29 mouse cellular contexts compared by ENCODE assay signal in genomic region chr16:18037025-18037424, GRCm38 (mm10). TPM values are rescaled to one million over a fixed set of nuclear protein-coding genes. Genes with fewer than 3 reads are reported as not detected.
DNase-seq lines count a peak whose midpoint lies in the region; ATAC-seq and TF ChIP-seq lines count a peak whose summit lies in the region.
"Had no signal": no experiment of that assay in that cellular context is flagged by ENCODE, and none has a peak within 500 bp of the region (broad histone marks: within the 10 kb centered on the region; RNA-seq: fewer than 3 reads in every experiment).

No protein-coding gene starts in this region.

- no peaks in the 10 kb centered on the region for H3K36me3 ChIP-seq in kidney, embryonic 15.5 days
- no peaks in the 10 kb centered on the region for H3K36me3 ChIP-seq in lung, embryonic 15.5 days
- no peaks in the 10 kb centered on the region for H3K36me3 ChIP-seq in ES-E14 (ENCODE audit: control insufficient read depth, insufficient read depth, low read length, poor library complexity, severe bottlenecking)
- no peaks in the 10 kb centered on the region for H3K36me3 ChIP-seq in intestine, postnatal 0 days (ENCODE audit: control insufficient read depth, insufficient read depth)
- no peaks in the 10 kb centered on the region for H3K36me3 ChIP-seq in neural tube, embryonic 15.5 days
- H3K36me3 ChIP-seq: hindbrain, embryonic 13.5 days; limb, embryonic 13.5 days; midbrain, embryonic 12.5 days had no signal

- H3K4me2 ChIP-seq in kidney, embryonic 15.5 days: no peak overlapping the region
- H3K4me2 ChIP-seq in lung, embryonic 15.5 days: no peak overlapping the region
- H3K4me2 ChIP-seq in intestine, postnatal 0 days (replicated peaks; ENCODE audit: low read depth): no peak overlapping the region
- no peak overlapping the region for H3K4me2 ChIP-seq in neural tube, embryonic 15.5 days
- H3K4me2 ChIP-seq: forebrain, embryonic 13.5 days; heart, embryonic 11.5 days; hindbrain, embryonic 13.5 days; limb, embryonic 13.5 days; midbrain, embryonic 12.5 days had no signal

- no peak overlapping the region for H3K9ac ChIP-seq in kidney, embryonic 15.5 days
- no peak overlapping the region for H3K9ac ChIP-seq in lung, embryonic 15.5 days
- no peak overlapping the region for H3K9ac ChIP-seq in ES-E14 (ENCODE audit: insufficient read depth, low read depth, low read length, poor library complexity, severe bottlenecking)
- H3K9ac ChIP-seq in intestine, postnatal 0 days (ENCODE audit: low read depth, low read length): no peak overlapping the region
- H3K9ac ChIP-seq in neural tube, embryonic 15.5 days (replicated peaks): no peak overlapping the region
- H3K9ac ChIP-seq: forebrain, embryonic 13.5 days; hindbrain, embryonic 13.5 days; limb, embryonic 13.5 days; liver, embryonic 14.5 days; midbrain, embryonic 12.5 days had no signal

- no peak overlapping the region for H3K27ac ChIP-seq in kidney, embryonic 15.5 days
- H3K27ac ChIP-seq in lung, embryonic 15.5 days: no peak overlapping the region
- no peak overlapping the region for H3K27ac ChIP-seq in ES-E14 (ENCODE audit: insufficient read depth, low read depth, low read length, poor library complexity, severe bottlenecking)
- no peak overlapping the region for H3K27ac ChIP-seq in intestine, postnatal 0 days (ENCODE audit: low read depth, low read length)
- H3K27ac ChIP-seq in neural tube, embryonic 15.5 days (replicated peaks): no peak overlapping the region
- H3K27ac ChIP-seq: forebrain, embryonic 13.5 days; hindbrain, embryonic 13.5 days; layer of hippocampus, adult 2 months; left cerebral cortex, adult 2 months; limb, embryonic 13.5 days; liver, embryonic 14.5 days; midbrain, embryonic 12.5 days had no signal

- no peak overlapping the region for H3K4me3 ChIP-seq in kidney, embryonic 15.5 days (replicated peaks)
- no peak overlapping the region for H3K4me3 ChIP-seq in lung, embryonic 15.5 days
- H3K4me3 ChIP-seq in ES-E14 (ENCODE audit: insufficient read depth in 1 of 2, low read depth in 1 of 2, low read length in 2 of 2, poor library complexity in 1 of 2, severe bottlenecking in 1 of 2): peak overlapping the region in 1 of 2 experiments; percentile 56; a peak in 2 of 4 replicates
- no peak overlapping the region for H3K4me3 ChIP-seq in intestine, postnatal 0 days (ENCODE audit: low read depth, low read length)
- H3K4me3 ChIP-seq in neural tube, embryonic 15.5 days (replicated peaks): no peak overlapping the region
- H3K4me3 ChIP-seq: forebrain, embryonic 13.5 days; hindbrain, embryonic 13.5 days; layer of hippocampus, adult 2 months; left cerebral cortex, adult 2 months; limb, embryonic 13.5 days; midbrain, embryonic 12.5 days had no signal

- TF ChIP-seq CTCF in intestine, postnatal 0 days (IDR thresholded peaks at IDR 0.05; ENCODE audit: low read depth): no peak

- DNase-seq in kidney, postnatal 4 days: no peak
- no peak for DNase-seq in lung, postnatal 10 days
- DNase-seq in ES-E14 (ENCODE audit: low read depth, low spot score): no peak
- no peak for DNase-seq in adrenal gland, adult 2 months
- DNase-seq: adrenal gland, adult 8-10 months; right cerebral cortex, postnatal 25 days had no signal

- H3K27me3 ChIP-seq in kidney, embryonic 15.5 days: peaks cover 9% of the 10 kb centered on the region
- peaks cover 4% of the 10 kb centered on the region; the same call in 1 of the 2 replicates for H3K27me3 ChIP-seq in lung, embryonic 15.5 days
- no peaks in the 10 kb centered on the region for H3K27me3 ChIP-seq in intestine, postnatal 0 days (replicated peaks; ENCODE audit: control insufficient read depth, insufficient read depth, low read length)
- no peaks in the 10 kb centered on the region for H3K27me3 ChIP-seq in neural tube, embryonic 15.5 days (replicated peaks)
- H3K27me3 ChIP-seq: hindbrain, embryonic 13.5 days had no signal

- H3K9me3 ChIP-seq in kidney, embryonic 15.5 days (replicated peaks): no peaks in the 10 kb centered on the region
- H3K9me3 ChIP-seq in lung, embryonic 15.5 days: no peaks in the 10 kb centered on the region
- H3K9me3 ChIP-seq in ES-E14 (ENCODE audit: control insufficient read depth, insufficient read depth, low read depth, low read length): no peaks in the 10 kb centered on the region
- H3K9me3 ChIP-seq in intestine, postnatal 0 days (ENCODE audit: control insufficient read depth): no peaks in the 10 kb centered on the region
- no peaks in the 10 kb centered on the region for H3K9me3 ChIP-seq in neural tube, embryonic 15.5 days (replicated peaks)
- H3K9me3 ChIP-seq: forebrain, embryonic 13.5 days; hindbrain, embryonic 13.5 days; limb, embryonic 13.5 days had no signal

- ATAC-seq in kidney, embryonic 15.5 days (replicated peaks; ENCODE audit: low FRiP score): 0 out of 2 replicates have a peak, but pooled peaks have one; percentile 9
- ATAC-seq in lung, embryonic 15.5 days (ENCODE audit: borderline replicate concordance, extremely low read depth, low FRiP score, low TSS enrichment): peak; percentile 31; the same call in 1 of the 2 replicates
- peak; percentile 59 for ATAC-seq in intestine, postnatal 0 days
- ATAC-seq in neural tube, embryonic 15.5 days (ENCODE audit: low FRiP score): no peak
- ATAC-seq: activated CD4-positive, CD25-positive, alpha-beta regulatory T cell, adult 4 months; forebrain, embryonic 13.5 days had no signal

- in situ Hi-C loops in ES-E14 (cut with MboI; ENCODE audit: low sequenced_read_pairs in 2 of 2, unreplicated experiment in 2 of 2): no loop called here

- 55% methylated on average over 9 of the region's 9 CpGs for WGBS in kidney, embryonic 15.5 days
- 42% methylated on average over 9 of the region's 9 CpGs for WGBS in lung, embryonic 15.5 days
- 43% methylated on average over 9 of the region's 9 CpGs for WGBS in intestine, postnatal 0 days
- 61% methylated on average over 9 of the region's 9 CpGs for WGBS in neural tube, embryonic 15.5 days

- peaks cover 4% of the 10 kb centered on the region; the same call in 1 of the 2 replicates for H3K4me1 ChIP-seq in kidney, embryonic 15.5 days
- no peaks in the 10 kb centered on the region for H3K4me1 ChIP-seq in lung, embryonic 15.5 days
- peaks cover 3% of the 10 kb centered on the region in 2 experiments; a peak in 1 of 4 replicates for H3K4me1 ChIP-seq in ES-E14 (ENCODE audit: control insufficient read depth in 2 of 2, insufficient read depth in 2 of 2, low read length in 2 of 2, poor library complexity in 1 of 2)
- no peaks in the 10 kb centered on the region for H3K4me1 ChIP-seq in intestine, postnatal 0 days (replicated peaks; ENCODE audit: control insufficient read depth, insufficient read depth, low read length)
- no peaks in the 10 kb centered on the region for H3K4me1 ChIP-seq in neural tube, embryonic 15.5 days
- H3K4me1 ChIP-seq: forebrain, embryonic 13.5 days; hindbrain, embryonic 13.5 days; limb, embryonic 13.5 days; midbrain, embryonic 12.5 days had no signal

TF ChIP-seq in ES-E14, 5 proteins besides CTCF, POLR2A, EP300 and RAD21:
- TF ChIP-seq ZC3H11A (IDR thresholded peaks at IDR 0.05; ENCODE audit: borderline replicate concordance, low read depth, low read length) (no peak), CHD2 (IDR thresholded peaks at IDR 0.05; ENCODE audit: low read depth, low read length) (no peak), ZNF384 (IDR thresholded peaks at IDR 0.05; ENCODE audit: low read depth, low read length) (no peak), HCFC1 (IDR thresholded peaks at IDR 0.05; ENCODE audit: borderline replicate concordance, insufficient read depth, low read length) (peak; percentile 55; the same call in 1 of the 2 replicates), MAFK (IDR thresholded peaks at IDR 0.05; ENCODE audit: insufficient read depth, low read depth, low read length) (no peak)

RNA-seq across cellular contexts. Expression of gene Dgcr6, which starts 15.6 kb away (rescaled TPM):
- 93.2 and 105 TPM in 2 replicates for polyA plus RNA-seq in kidney, embryonic 15.5 days (2015; fragmentation: Nextera tagmentation; extraction: Ambion mirVana)
- polyA plus RNA-seq in lung, embryonic 15.5 days (2015; fragmentation: Nextera tagmentation; extraction: Ambion mirVana): 95.5 and 97.9 TPM in 2 replicates
- 23.8 and 30.9 TPM in 2 replicates for total RNA-seq in ES-E14 (2012; rRNA removed)
- 98.4 and 106 TPM in 2 replicates for polyA plus RNA-seq in intestine, postnatal 0 days (2015; fragmentation: Nextera tagmentation; extraction: Ambion mirVana)
- polyA plus RNA-seq in neural tube, embryonic 15.5 days (2015; fragmentation: Nextera tagmentation; extraction: Ambion mirVana): 148 and 162 TPM in 2 replicates
- total RNA-seq in adrenal gland, adult 2 months (2021): 10 to 100 TPM; 71.3 to 75.7 TPM
- 127 and 132 TPM in 2 replicates for polyA plus RNA-seq in adrenal gland, adult 2 months (2012; rRNA removed)

RNA-seq across cellular contexts. Expression of gene Prodh, which starts 53.0 kb away (rescaled TPM):
- 19.5 and 20.5 TPM in 2 replicates for polyA plus RNA-seq in kidney, embryonic 15.5 days (2015; fragmentation: Nextera tagmentation; extraction: Ambion mirVana)
- 13.5 and 14.7 TPM in 2 replicates for polyA plus RNA-seq in lung, embryonic 15.5 days (2015; fragmentation: Nextera tagmentation; extraction: Ambion mirVana)
- total RNA-seq in ES-E14 (2012; rRNA removed): 39.6 and 73.6 TPM in 2 replicates
- 23.2 and 40.9 TPM in 2 replicates for polyA plus RNA-seq in intestine, postnatal 0 days (2015; fragmentation: Nextera tagmentation; extraction: Ambion mirVana)
- 4.0 and 6.4 TPM in 2 replicates for polyA plus RNA-seq in neural tube, embryonic 15.5 days (2015; fragmentation: Nextera tagmentation; extraction: Ambion mirVana)
- 10 to 100 TPM; 30.2 to 46.7 TPM for total RNA-seq in adrenal gland, adult 2 months (2021)
- 68.7 and 99.1 TPM in 2 replicates for polyA plus RNA-seq in adrenal gland, adult 2 months (2012; rRNA removed)

RNA-seq across cellular contexts. Expression of gene Vpreb2, which starts 56.8 kb away (rescaled TPM):
- not detected in 2 replicates for polyA plus RNA-seq in kidney, embryonic 15.5 days (2015; fragmentation: Nextera tagmentation; extraction: Ambion mirVana)
- polyA plus RNA-seq in lung, embryonic 15.5 days (2015; fragmentation: Nextera tagmentation; extraction: Ambion mirVana): not detected in 2 replicates
- not detected in 2 replicates for total RNA-seq in ES-E14 (2012; rRNA removed)
- polyA plus RNA-seq in intestine, postnatal 0 days (2015; fragmentation: Nextera tagmentation; extraction: Ambion mirVana): not detected in 2 replicates
- not detected in 2 replicates for polyA plus RNA-seq in neural tube, embryonic 15.5 days (2015; fragmentation: Nextera tagmentation; extraction: Ambion mirVana)
- total RNA-seq in adrenal gland, adult 2 months (2021): not detected
- not detected in 2 replicates for polyA plus RNA-seq in adrenal gland, adult 2 months (2012; rRNA removed)
- total RNA-seq: adrenal gland, postnatal 4 days; heart, postnatal 4 days; layer of hippocampus, adult 2 months; left cerebral cortex, adult 2 months; left cerebral cortex, postnatal 25 days; monocyte, adult 5-6 weeks had no signal
- polyA plus RNA-seq: activated CD4-positive, CD25-positive, alpha-beta regulatory T cell, adult 4 months; cerebellum, adult 2 months; cortical plate, adult 2 months; forebrain, embryonic 13.5 days; gonadal fat pad, adult 2 months; heart, embryonic 11.5 days; heart, embryonic 16.5 days; hindbrain, embryonic 13.5 days; limb, embryonic 13.5 days; lung, embryonic 16.5 days; midbrain, embryonic 12.5 days; neural tube, embryonic 14.5 days had no signal
